Mouse (Mus musculus): Measurements from ENCODE around the gene Gdf9. TPM values are rescaled to one million over a fixed set of nuclear protein-coding genes. Genes with fewer than 3 reads are reported as not detected.

Gene Gdf9
- polyA plus RNA-seq, 1 experiment = not detected

- peaks cover 39% of the 10 kb centered on the region for H3K4me1 ChIP-seq (ENCODE audit: control insufficient read depth)
- H3K4me3 ChIP-seq (replicated peaks) = peak overlapping the region; percentile 38
- H3K9me3 ChIP-seq (ENCODE audit: control insufficient read depth, low read length) = peaks cover 12% of the 10 kb centered on the region
- no peaks in the 10 kb centered on the region for H3K36me3 ChIP-seq (ENCODE audit: control insufficient read depth)
- no peak for TF ChIP-seq TAL1 (IDR thresholded peaks at IDR 0.05; ENCODE audit: low read length)
- TF ChIP-seq GATA1 (IDR thresholded peaks at IDR 0.05; ENCODE audit: low read length) = no peak
- H3K27me3 ChIP-seq (ENCODE audit: control insufficient read depth) = peaks cover 98% of the 10 kb centered on the region
Measured at GRCm38 (mm10) chr11:53466231-53466971, 35.6 kb downstream of the Gdf9 start.

GRCm38 (mm10) chr11:53469294-53469967 is 38.6 kb downstream of the Gdf9 start:
- Histone ChIP-seq H3K4me1 (ENCODE audit: control insufficient read depth) (peaks cover 19% of the 10 kb centered on the region), H3K36me3 (ENCODE audit: control insufficient read depth) (no peaks in the 10 kb centered on the region), H3K27me3 (ENCODE audit: control insufficient read depth) (peaks cover 94% of the 10 kb centered on the region), H3K9me3 (ENCODE audit: control insufficient read depth, low read length) (peaks cover 3% of the 10 kb centered on the region), H3K4me3 (replicated peaks) (no peak overlapping the region)
- TF ChIP-seq TAL1 (IDR thresholded peaks at IDR 0.05; ENCODE audit: low read length) (no peak), GATA1 (IDR thresholded peaks at IDR 0.05; ENCODE audit: low read length) (no peak)

- no peaks in the 10 kb centered on the region for H3K9me3 ChIP-seq (ENCODE audit: control insufficient read depth, low read length)
- no peaks in the 10 kb centered on the region for H3K36me3 ChIP-seq (ENCODE audit: control insufficient read depth)
- TF ChIP-seq TAL1 (IDR thresholded peaks at IDR 0.05; ENCODE audit: low read length) (no peak), GATA1 (IDR thresholded peaks at IDR 0.05; ENCODE audit: low read length) (no peak)
- H3K27me3 ChIP-seq (ENCODE audit: control insufficient read depth) = peaks cover 94% of the 10 kb centered on the region
- peaks cover 19% of the 10 kb centered on the region for H3K4me1 ChIP-seq (ENCODE audit: control insufficient read depth)
- no peak within 1 kb of the TSS for H3K4me3 ChIP-seq (replicated peaks)
Measured at GRCm38 (mm10) chr11:53469968-53470695, 39.3 kb downstream of the Gdf9 start, which contains the start of gene Gm9837. Gene Gm9837, minus strand, starts transcription at chr11:53470479.

GRCm38 (mm10) chr11:53472709-53473108 is 41.9 kb downstream of the Gdf9 start:
- Histone ChIP-seq H3K4me1 (ENCODE audit: control insufficient read depth) (peaks cover 19% of the 10 kb centered on the region), H3K36me3 (ENCODE audit: control insufficient read depth) (peaks cover 17% of the 10 kb centered on the region), H3K4me3 (replicated peaks) (no peak overlapping the region), H3K27me3 (ENCODE audit: control insufficient read depth) (peaks cover 94% of the 10 kb centered on the region), H3K9me3 (ENCODE audit: control insufficient read depth, low read length) (no peaks in the 10 kb centered on the region)
- no peak for TF ChIP-seq GATA1 (IDR thresholded peaks at IDR 0.05; ENCODE audit: low read length)
- TF ChIP-seq TAL1 (IDR thresholded peaks at IDR 0.05; ENCODE audit: low read length) = no peak

GRCm38 (mm10) chr11:53475620-53476019 is 44.8 kb downstream of the Gdf9 start:
- H3K4me3 ChIP-seq (replicated peaks) = no peak overlapping the region
- H3K4me1 ChIP-seq (ENCODE audit: control insufficient read depth) = peaks cover 39% of the 10 kb centered on the region
- H3K9me3 ChIP-seq (ENCODE audit: control insufficient read depth, low read length) = peaks cover 13% of the 10 kb centered on the region
- peaks cover 34% of the 10 kb centered on the region for H3K36me3 ChIP-seq (ENCODE audit: control insufficient read depth)
- TF ChIP-seq GATA1 (IDR thresholded peaks at IDR 0.05; ENCODE audit: low read length) = no peak
- no peak for TF ChIP-seq TAL1 (IDR thresholded peaks at IDR 0.05; ENCODE audit: low read length)
- peaks cover 91% of the 10 kb centered on the region for H3K27me3 ChIP-seq (ENCODE audit: control insufficient read depth)

- peaks cover 37% of the 10 kb centered on the region for H3K36me3 ChIP-seq (ENCODE audit: control insufficient read depth)
- peaks cover 13% of the 10 kb centered on the region for H3K9me3 ChIP-seq (ENCODE audit: control insufficient read depth, low read length)
- peaks cover 60% of the 10 kb centered on the region for H3K4me1 ChIP-seq (ENCODE audit: control insufficient read depth)
- H3K4me3 ChIP-seq (replicated peaks) = peak overlapping the region; percentile 97
- peaks cover 72% of the 10 kb centered on the region for H3K27me3 ChIP-seq (ENCODE audit: control insufficient read depth)
- no peak for TF ChIP-seq GATA1 (IDR thresholded peaks at IDR 0.05; ENCODE audit: low read length)
- TF ChIP-seq TAL1 (IDR thresholded peaks at IDR 0.05; ENCODE audit: low read length) = no peak
Measured at GRCm38 (mm10) chr11:53477833-53478232, 47.0 kb downstream of the Gdf9 start.

GRCm38 (mm10) chr11:53478383-53479170 is 47.8 kb downstream of the Gdf9 start:
- TF ChIP-seq TAL1 (IDR thresholded peaks at IDR 0.05; ENCODE audit: low read length) = no peak
- no peak for TF ChIP-seq GATA1 (IDR thresholded peaks at IDR 0.05; ENCODE audit: low read length)
- H3K4me3 ChIP-seq (replicated peaks) = peak overlapping the region; percentile 97
- H3K9me3 ChIP-seq (ENCODE audit: control insufficient read depth, low read length) = peaks cover 13% of the 10 kb centered on the region
- H3K27me3 ChIP-seq (ENCODE audit: control insufficient read depth) = peaks cover 66% of the 10 kb centered on the region
- H3K4me1 ChIP-seq (ENCODE audit: control insufficient read depth) = peaks cover 67% of the 10 kb centered on the region
- peaks cover 37% of the 10 kb centered on the region for H3K36me3 ChIP-seq (ENCODE audit: control insufficient read depth)

GRCm38 (mm10) chr11:53479171-53479782 is 48.5 kb downstream of the Gdf9 start:
- Histone ChIP-seq H3K36me3 (ENCODE audit: control insufficient read depth) (peaks cover 37% of the 10 kb centered on the region), H3K4me3 (replicated peaks) (peak overlapping the region; percentile 97), H3K9me3 (ENCODE audit: control insufficient read depth, low read length) (peaks cover 13% of the 10 kb centered on the region), H3K4me1 (ENCODE audit: control insufficient read depth) (peaks cover 74% of the 10 kb centered on the region), H3K27me3 (ENCODE audit: control insufficient read depth) (peaks cover 59% of the 10 kb centered on the region)
- TF ChIP-seq TAL1 (IDR thresholded peaks at IDR 0.05; ENCODE audit: low read length) (no peak), GATA1 (IDR thresholded peaks at IDR 0.05; ENCODE audit: low read length) (no peak)

Measured in erythroblast, embryonic 14.5 days (primary cell).